Mouse (Mus musculus) gastrocnemius, postnatal 10 days (tissue): ENCODE measurements around the gene Mrm3. TPM values are rescaled to one million over a fixed set of nuclear protein-coding genes. Genes with fewer than 3 reads are reported as not detected.

Experiments
- DNase-seq: peaks from one replicate; pipeline ENCODE4 v3.0.0; 2021; ENCODE audit warnings: mixed read lengths
- total RNA-seq, 2 experiments: library from RNA; stranded (reverse); gene quantifications; 2 replicates each; pipeline ENCODE4 v1.2.3; 2021

The Mrm3 gene
- total RNA-seq, 2 experiments from 2014 or later: 12.8 to 13.2 TPM

GRCm38 (mm10) chr11:76252036-76252435 is 8.5 kb downstream of the Mrm3 start:
- DNase-seq: no peak

GRCm38 (mm10) chr11:76253145-76253917 is 9.8 kb downstream of the Mrm3 start:
- peak; percentile 88 for DNase-seq

- no peak for DNase-seq
These were observed 10.4 kb downstream of the Mrm3 start for GRCm38 (mm10) chr11:76253918-76254264.

GRCm38 (mm10) chr11:76255431-76256001 is 12.0 kb downstream of the Mrm3 start:
- DNase-seq: no peak

- DNase-seq: no peak
These were observed 12.6 kb downstream of the Mrm3 start for GRCm38 (mm10) chr11:76256129-76256528.

GRCm38 (mm10) chr11:76257386-76257785 is 13.9 kb downstream of the Mrm3 start:
- DNase-seq: no peak

GRCm38 (mm10) chr11:76258511-76258910 is 15.0 kb downstream of the Mrm3 start:
- DNase-seq: no peak

- no peak for DNase-seq
These were observed 16.9 kb downstream of the Mrm3 start for GRCm38 (mm10) chr11:76260208-76261050.

- DNase-seq: no peak
These were observed 17.7 kb downstream of the Mrm3 start for GRCm38 (mm10) chr11:76261224-76261623.

- DNase-seq: no peak
These were observed 19.3 kb downstream of the Mrm3 start for GRCm38 (mm10) chr11:76262611-76263351.

- DNase-seq: no peak
These were observed 24.0 kb downstream of the Mrm3 start for GRCm38 (mm10) chr11:76267550-76267949.

GRCm38 (mm10) chr11:76268001-76268459 is 24.5 kb downstream of the Mrm3 start:
- no peak for DNase-seq

- DNase-seq: no peak
These were observed 25.1 kb downstream of the Mrm3 start for GRCm38 (mm10) chr11:76268521-76269065.

GRCm38 (mm10) chr11:76272440-76272839 is 28.9 kb downstream of the Mrm3 start:
- no peak for DNase-seq

GRCm38 (mm10) chr11:76278960-76279852 is 35.7 kb downstream of the Mrm3 start:
- no peak for DNase-seq

GRCm38 (mm10) chr11:76279971-76280370 is 36.5 kb downstream of the Mrm3 start:
- DNase-seq: no peak

- DNase-seq: no peak
These were observed 40.3 kb downstream of the Mrm3 start for GRCm38 (mm10) chr11:76283841-76284240.

- DNase-seq: no peak
These were observed 42.0 kb downstream of the Mrm3 start for GRCm38 (mm10) chr11:76285431-76286075.

GRCm38 (mm10) chr11:76286534-76287126 is 43.1 kb downstream of the Mrm3 start:
- DNase-seq: no peak

- no peak for DNase-seq
These were observed 43.8 kb downstream of the Mrm3 start for GRCm38 (mm10) chr11:76287301-76287700.
